In the genomic region with DNA sequence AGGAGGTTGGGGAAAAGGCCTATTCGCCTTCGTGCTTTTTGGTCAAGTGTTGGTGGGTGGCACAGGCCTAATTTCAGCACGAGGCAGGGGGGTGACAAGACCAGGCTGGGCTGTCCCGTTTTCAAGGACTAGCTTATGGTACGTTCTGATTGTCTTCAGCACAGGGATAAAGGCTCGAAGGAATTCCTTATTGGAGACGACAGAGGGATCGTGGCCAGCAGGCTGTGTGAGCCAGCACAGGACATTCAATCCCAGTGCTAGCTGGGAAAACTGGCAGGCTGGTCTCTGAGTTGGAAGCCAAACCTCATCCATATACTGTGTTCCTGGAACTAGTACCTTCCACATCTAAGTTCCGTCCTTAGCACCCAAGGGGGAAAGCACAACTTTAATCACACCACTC, we compare ENCODE assay signal across 8 mouse cellular contexts. TPM values are rescaled to one million over a fixed set of nuclear protein-coding genes. Genes with fewer than 3 reads are reported as not detected.
DNase-seq lines count a peak whose midpoint lies in the region; ATAC-seq and TF ChIP-seq lines count a peak whose summit lies in the region.

No protein-coding gene starts in this region.

- peak overlapping the region; percentile 90 for H3K9ac ChIP-seq in kidney, postnatal 0 days (ENCODE audit: low read depth, low read length)
- peak overlapping the region; percentile 94 for H3K9ac ChIP-seq in limb, embryonic 14.5 days (ENCODE audit: low read depth, low read length, severe bottlenecking)

- H3K4me2 ChIP-seq in kidney, postnatal 0 days (ENCODE audit: low read length), result peak overlapping the region; percentile 92
- H3K4me2 ChIP-seq in limb, embryonic 14.5 days (replicated peaks; ENCODE audit: low read depth, low read length, severe bottlenecking), result peak overlapping the region; percentile 75

- DNase-seq in kidney, postnatal 0 days (ENCODE audit: low spot score), result peak; percentile 62
- DNase-seq in kidney, postnatal 10 days, result no peak
- peak; percentile 12 for DNase-seq in forelimb bud, embryonic 11.5 days (ENCODE audit: low read depth, low spot score)
- peak; percentile 36 for DNase-seq in limb, embryonic 14.5 days (ENCODE audit: low spot score)
- no peak for DNase-seq in left cerebral cortex, adult 11 months (ENCODE audit: low spot score)
- no peak for DNase-seq in natural killer cell, adult 2 months (ENCODE audit: low spot score in 2 of 2)

- peaks cover 18% of the 10 kb centered on the region for H3K4me1 ChIP-seq in kidney, postnatal 0 days (replicated peaks; ENCODE audit: insufficient read depth, low read length)
- H3K4me1 ChIP-seq in brown adipose tissue, adult 24 weeks (ENCODE audit: control insufficient read depth, insufficient read depth, insufficient read length, low read length), result peaks cover 10% of the 10 kb centered on the region
- peaks cover 20% of the 10 kb centered on the region for H3K4me1 ChIP-seq in limb, embryonic 14.5 days (ENCODE audit: control insufficient read depth, insufficient read depth, low read length)
- peaks cover 24% of the 10 kb centered on the region for H3K4me1 ChIP-seq in small intestine, adult 2 months (ENCODE audit: control insufficient read depth, insufficient read depth, insufficient read length, low read length)

- H3K36me3 ChIP-seq in kidney, postnatal 0 days (ENCODE audit: insufficient read depth, low read length), result no peaks in the 10 kb centered on the region
- peaks cover 17% of the 10 kb centered on the region for H3K36me3 ChIP-seq in limb, embryonic 14.5 days (ENCODE audit: control insufficient read depth, insufficient read depth, low read length)
- 0 out of 2 replicates have a peak, but pooled peaks cover 2% of the 10 kb centered on the region for H3K36me3 ChIP-seq in small intestine, adult 2 months (ENCODE audit: control insufficient read depth, insufficient read depth, low read length)

- no peak for ATAC-seq in kidney, postnatal 0 days (replicated peaks; ENCODE audit: low FRiP score, low read depth)
- peak; percentile 5; the same call in 1 of the 2 replicates for ATAC-seq in limb, embryonic 14.5 days (ENCODE audit: low FRiP score, low read depth)

- WGBS in kidney, postnatal 0 days, result 5% methylated on average over 9 of the region's 9 CpGs
- 8% methylated on average over 9 of the region's 9 CpGs for WGBS in limb, embryonic 14.5 days
- 3% methylated on average over 9 of the region's 9 CpGs for WGBS in small intestine, adult 2 months

- peak overlapping the region; percentile 91 for H3K4me3 ChIP-seq in kidney, postnatal 0 days (replicated peaks; ENCODE audit: low read depth, low read length)
- H3K4me3 ChIP-seq in brown adipose tissue, adult 24 weeks (ENCODE audit: insufficient read depth, low read depth, low read length), result peak overlapping the region; percentile 76
- H3K4me3 ChIP-seq in limb, embryonic 14.5 days (replicated peaks; ENCODE audit: low read length), result peak overlapping the region; percentile 97
- peak overlapping the region; percentile 75 for H3K4me3 ChIP-seq in small intestine, adult 2 months (ENCODE audit: low read depth, low read length)

- no peaks in the 10 kb centered on the region for H3K27me3 ChIP-seq in kidney, postnatal 0 days (ENCODE audit: insufficient read depth, low read length)
- H3K27me3 ChIP-seq in limb, embryonic 14.5 days (ENCODE audit: control insufficient read depth, insufficient read depth, low read length), result no peaks in the 10 kb centered on the region
- no peaks in the 10 kb centered on the region for H3K27me3 ChIP-seq in small intestine, adult 2 months (ENCODE audit: control insufficient read depth, insufficient read depth, low read length)

- TF ChIP-seq POLR2A in limb, embryonic 14.5 days (IDR thresholded peaks at IDR 0.05; ENCODE audit: borderline replicate concordance, extremely low read depth, insufficient read depth, insufficient read length), result no peak
- no peak for TF ChIP-seq POLR2A in small intestine, adult 2 months (IDR thresholded peaks at IDR 0.05; ENCODE audit: low read depth, low read length)

- H3K9me3 ChIP-seq in kidney, postnatal 0 days (replicated peaks; ENCODE audit: low read length), result no peaks in the 10 kb centered on the region
- H3K9me3 ChIP-seq in limb, embryonic 14.5 days (ENCODE audit: control insufficient read depth, low read length), result no peaks in the 10 kb centered on the region

- peak overlapping the region; percentile 97 for H3K27ac ChIP-seq in kidney, postnatal 0 days
- H3K27ac ChIP-seq in brown adipose tissue, adult 24 weeks (replicated peaks; ENCODE audit: low read depth, low read length), result peak overlapping the region; percentile 99
- H3K27ac ChIP-seq in limb, embryonic 14.5 days (replicated peaks; ENCODE audit: low read depth, low read length), result peak overlapping the region; percentile 91
- peak overlapping the region; percentile 86 for H3K27ac ChIP-seq in small intestine, adult 2 months (ENCODE audit: insufficient read depth, low read depth, low read length)

- no peak for TF ChIP-seq CTCF in kidney, postnatal 0 days (IDR thresholded peaks at IDR 0.05; ENCODE audit: low read depth)
- no peak for TF ChIP-seq CTCF in small intestine, adult 2 months (IDR thresholded peaks at IDR 0.05; ENCODE audit: extremely low read depth, insufficient read length, insufficient replicate concordance, low read depth, low read length)

RNA-seq across cellular contexts. Expression of gene Erp29, which starts 0.6 kb away (rescaled TPM):
- polyA plus RNA-seq in kidney, postnatal 0 days (2015; fragmentation: Nextera tagmentation; extraction: Ambion mirVana), result 190 and 195 TPM in 2 replicates
- 37.8 and 38.4 TPM in 2 replicates for polyA plus RNA-seq in brown adipose tissue, adult 24 weeks (2012; ENCODE audit: insufficient read depth, insufficient read length, missing spikeins)
- polyA plus RNA-seq in limb, embryonic 14.5 days (2012; rRNA removed), result 113 and 161 TPM in 2 replicates
- polyA plus RNA-seq in limb, embryonic 14.5 days (2014; fragmentation: Nextera tagmentation; extraction: Ambion mirVana), result 159 and 162 TPM in 2 replicates
- polyA plus RNA-seq in small intestine, adult 2 months (2012; rRNA removed), result 24.5 and 35.6 TPM in 2 replicates

RNA-seq across cellular contexts. Expression of gene Tmem116, which starts 1.2 kb away (rescaled TPM):
- polyA plus RNA-seq in kidney, postnatal 0 days (2015; fragmentation: Nextera tagmentation; extraction: Ambion mirVana), result 32.7 and 36.8 TPM in 2 replicates
- 0.88 and 3.7 TPM in 2 replicates for polyA plus RNA-seq in brown adipose tissue, adult 24 weeks (2012; ENCODE audit: insufficient read depth, insufficient read length, missing spikeins)
- 2.4 and 3.4 TPM in 2 replicates for polyA plus RNA-seq in limb, embryonic 14.5 days (2012; rRNA removed)
- polyA plus RNA-seq in limb, embryonic 14.5 days (2014; fragmentation: Nextera tagmentation; extraction: Ambion mirVana), result 1.5 and 2.9 TPM in 2 replicates
- polyA plus RNA-seq in small intestine, adult 2 months (2012; rRNA removed), result 0.70 and 7.2 TPM in 2 replicates

RNA-seq across cellular contexts. Expression of gene Adam1b, which starts 50.3 kb away (rescaled TPM):
- 0.12 and 0.28 TPM in 2 replicates for polyA plus RNA-seq in kidney, postnatal 0 days (2015; fragmentation: Nextera tagmentation; extraction: Ambion mirVana)
- not detected in 2 replicates for polyA plus RNA-seq in brown adipose tissue, adult 24 weeks (2012; ENCODE audit: insufficient read depth, insufficient read length, missing spikeins)
- polyA plus RNA-seq in limb, embryonic 14.5 days (2012; rRNA removed), result not detected in 2 replicates
- polyA plus RNA-seq in limb, embryonic 14.5 days (2014; fragmentation: Nextera tagmentation; extraction: Ambion mirVana), result 0.18 TPM in 1 of 2 replicates, not detected in the other
- not detected in 2 replicates for polyA plus RNA-seq in small intestine, adult 2 months (2012; rRNA removed)

RNA-seq across cellular contexts. Expression of gene Naa25, which starts 55.2 kb away (rescaled TPM):
- polyA plus RNA-seq in kidney, postnatal 0 days (2015; fragmentation: Nextera tagmentation; extraction: Ambion mirVana), result 24.4 and 29.6 TPM in 2 replicates
- 15.3 and 19.5 TPM in 2 replicates for polyA plus RNA-seq in brown adipose tissue, adult 24 weeks (2012; ENCODE audit: insufficient read depth, insufficient read length, missing spikeins)
- 20.2 and 20.9 TPM in 2 replicates for polyA plus RNA-seq in limb, embryonic 14.5 days (2012; rRNA removed)
- 39.8 and 41.2 TPM in 2 replicates for polyA plus RNA-seq in limb, embryonic 14.5 days (2014; fragmentation: Nextera tagmentation; extraction: Ambion mirVana)
- 1.7 and 3.2 TPM in 2 replicates for polyA plus RNA-seq in small intestine, adult 2 months (2012; rRNA removed)

Comparison
In these comparisons a context has a peak if more than half of its experiments do, and no peak if none do; other contexts are left out.
1. DNase-seq: peak in kidney, postnatal 0 days (single experiment), forelimb bud, embryonic 11.5 days (single experiment) and limb, embryonic 14.5 days (single experiment); none in kidney, postnatal 10 days (single experiment), left cerebral cortex, adult 11 months (single experiment) and natural killer cell, adult 2 months (0 of 2).
2. Peak in every context shown above with its lines, with median percentiles within 50 percentile points of each other: H3K27ac ChIP-seq and H3K4me3 ChIP-seq.